Mouse (Mus musculus) G1E (cell line): ENCODE results near the gene Tas1r2. TPM values are rescaled to one million over a fixed set of nuclear protein-coding genes. Genes with fewer than 3 reads are reported as not detected.

ENCODE experiments used
- ATAC-seq: 2 replicates; pipeline ENCODE4 v1.8.0; 2016; ENCODE audit warnings: mild to moderate bottlenecking; ENCODE audit not compliant: insufficient number of reproducible peaks, poor library complexity, low FRiP score, severe bottlenecking; ENCODE audit errors: extremely low read depth
- DNase-seq: peaks from one replicate; pipeline ENCODE4 v3.0.0; 2012; ENCODE audit warnings: low spot score
- H3K27me3 ChIP-seq: 2 replicates; pipeline ENCODE4 v1.6.1; 2012; ENCODE audit warnings: mild to moderate bottlenecking, low read length, inconsistent platforms; ENCODE audit not compliant: insufficient read depth
- H3K36me3 ChIP-seq: replicated peaks from 2 replicates; pipeline ENCODE3; 2012; ENCODE audit warnings: mild to moderate bottlenecking, inconsistent platforms
- H3K4me1 ChIP-seq: 2 replicates; pipeline ENCODE4 v1.6.1; 2012; ENCODE audit warnings: low read depth, low read length, inconsistent platforms, mixed read lengths; ENCODE audit not compliant: insufficient read depth
- H3K4me3 ChIP-seq: 2 replicates; pipeline ENCODE4 v1.5.1; 2012; ENCODE audit warnings: low read depth, mild to moderate bottlenecking, inconsistent platforms, low read length, moderate library complexity, mixed read lengths
- H3K9me3 ChIP-seq: replicated peaks from 2 replicates; pipeline ENCODE4 v1.6.1; 2012; ENCODE audit warnings: inconsistent platforms
- CTCF ChIP-seq: IDR thresholded peaks from 2 replicates; pipeline ENCODE4 v1.5.1; 2012; ENCODE audit warnings: low read depth, low read length, inconsistent platforms, mixed read lengths
- GATA1 ChIP-seq: IDR thresholded peaks from 2 replicates; pipeline ENCODE4 v1.6.1; 2012; ENCODE audit warnings: borderline replicate concordance, low read length, inconsistent platforms, mixed read lengths
- GATA2 ChIP-seq: IDR thresholded peaks from 2 replicates; pipeline ENCODE4 v1.6.1; 2012; ENCODE audit warnings: low read depth, low read length, inconsistent platforms, borderline replicate concordance
- POLR2AphosphoS5 ChIP-seq: IDR thresholded peaks from 2 replicates; pipeline ENCODE4 v1.6.1; 2012; ENCODE audit warnings: low read depth, low read length, inconsistent platforms; ENCODE audit not compliant: insufficient replicate concordance
- TAL1 ChIP-seq: conservative IDR thresholded peaks from 2 replicates; pipeline ENCODE4 v1.6.1; 2012; ENCODE audit warnings: low read depth, low read length, inconsistent platforms, mixed read lengths
- polyA plus RNA-seq: library from polyadenylated mRNA; stranded (reverse); fragments of >175 nt; gene quantifications from 2 replicates; pipeline ENCODE4 v1.2.3, GENCODE M21; 2012
- total RNA-seq, 2 experiments: library from RNA; stranded (forward) in 1 of 2; stranded (reverse) in 1 of 2; fragments of 200-1000 nt in 1 of 2; fragments of >200 nt in 1 of 2; fragmentation: Nextera tagmentation in 1 of 2; gene quantifications; 2 replicates each; pipeline ENCODE4 v1.2.3; 2014 to 2017

Gene Tas1r2
- total and polyA plus RNA-seq, 3 experiments: not detected

GRCm38 (mm10) chr4:139641829-139642425, 11.4 kb upstream of the Tas1r2 start:
- Histone ChIP-seq H3K9me3 (no peaks in the 10 kb centered on the region), H3K4me3 (peak overlapping the region; percentile 73; the same call in 1 of the 2 replicates), H3K27me3 (no peaks in the 10 kb centered on the region), H3K36me3 (peaks cover 81% of the 10 kb centered on the region), H3K4me1 (peaks cover 78% of the 10 kb centered on the region)
- ATAC-seq (no peak), DNase-seq (no peak)
- TF ChIP-seq GATA1: no peak
- TF ChIP-seq GATA2: no peak
- TF ChIP-seq POLR2AphosphoS5: no peak
- no peak for TF ChIP-seq CTCF
- TF ChIP-seq TAL1: no peak

- Histone ChIP-seq H3K4me3 (no peak overlapping the region; the same call in 1 of the 2 replicates), H3K9me3 (no peaks in the 10 kb centered on the region), H3K36me3 (peaks cover 83% of the 10 kb centered on the region), H3K4me1 (peaks cover 63% of the 10 kb centered on the region), H3K27me3 (no peaks in the 10 kb centered on the region)
- peak; percentile 16; the same call in 1 of the 2 replicates for ATAC-seq
- peak; percentile 76 for DNase-seq
- peak; percentile 99 for TF ChIP-seq CTCF
- no peak for TF ChIP-seq GATA2
- no peak for TF ChIP-seq TAL1
These were observed 9.4 kb upstream of the Tas1r2 start for GRCm38 (mm10) chr4:139643972-139644371.

DNA sequence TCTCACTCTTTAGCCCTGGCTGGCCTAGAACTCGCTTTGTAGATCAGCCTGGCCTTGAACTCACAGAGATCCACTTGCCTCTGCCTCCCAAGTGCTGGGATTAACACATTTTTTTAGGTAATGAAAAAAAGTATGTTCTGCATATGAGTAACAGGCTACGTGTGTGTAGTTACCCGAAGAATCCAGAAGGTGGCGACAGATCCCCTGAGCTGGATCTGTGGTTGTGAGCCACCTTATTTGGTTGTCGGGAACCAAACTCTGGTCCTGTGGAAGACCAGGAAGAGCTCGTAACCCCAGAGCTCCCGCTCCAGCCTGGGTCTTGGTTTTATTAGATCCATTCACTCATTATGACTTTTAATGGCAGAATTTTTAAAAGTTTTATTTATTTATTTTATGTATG, 6.4 kb upstream of the Tas1r2 start:
- TF ChIP-seq GATA2 (no peak), TAL1 (no peak), CTCF (peak; percentile 46; the same call in 1 of the 2 replicates)
- ATAC-seq (no peak), DNase-seq (no peak)
- peaks cover 97% of the 10 kb centered on the region for H3K36me3 ChIP-seq
- H3K27me3 ChIP-seq: no peaks in the 10 kb centered on the region
- H3K4me1 ChIP-seq: peaks cover 33% of the 10 kb centered on the region
- H3K4me3 ChIP-seq: no peak overlapping the region
- H3K9me3 ChIP-seq: no peaks in the 10 kb centered on the region

DNA sequence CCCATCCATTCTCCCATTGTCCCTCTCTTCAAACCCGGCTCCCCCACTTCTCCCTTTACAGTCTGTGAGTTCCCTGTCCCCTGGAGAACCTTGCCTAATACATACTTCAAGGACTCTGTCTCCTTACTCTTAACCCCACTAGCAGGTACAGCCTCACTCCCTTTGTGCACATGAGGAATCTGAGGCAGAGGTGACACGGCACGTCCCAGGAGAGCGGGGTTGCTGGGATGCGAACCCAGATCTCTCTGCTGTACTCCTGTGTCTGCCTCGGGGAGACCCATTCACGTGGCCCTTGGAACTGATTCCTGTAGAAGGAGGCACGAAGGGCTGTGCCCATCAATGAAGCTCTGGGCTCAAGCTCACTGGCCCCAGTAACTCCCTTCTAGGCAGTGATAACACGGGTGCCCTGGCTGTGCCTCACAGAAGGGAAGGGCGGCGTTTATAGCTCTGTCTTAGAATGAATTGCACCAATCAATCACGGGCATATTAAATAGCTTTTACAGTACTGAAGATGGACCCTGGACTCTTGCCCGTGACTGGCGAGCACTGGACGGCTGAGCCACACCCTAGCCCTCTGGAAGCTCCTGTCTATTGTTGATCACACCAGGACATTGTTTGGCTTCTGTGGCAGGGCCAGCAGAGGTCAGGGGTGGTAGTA, 3.1 kb upstream of the Tas1r2 start:
- peaks cover 4% of the 10 kb centered on the region for H3K4me1 ChIP-seq
- TF ChIP-seq POLR2AphosphoS5: no peak
- no peak for TF ChIP-seq CTCF
- TF ChIP-seq TAL1: no peak
- TF ChIP-seq GATA2: no peak
- TF ChIP-seq GATA1: no peak
- peaks cover 5% of the 10 kb centered on the region; the same call in 1 of the 2 replicates for H3K27me3 ChIP-seq
- no peak for DNase-seq
- no peak for ATAC-seq
- peaks cover 64% of the 10 kb centered on the region for H3K36me3 ChIP-seq
- H3K9me3 ChIP-seq: no peaks in the 10 kb centered on the region
- no peak overlapping the region for H3K4me3 ChIP-seq

GRCm38 (mm10) chr4:139650907-139651306, 2.4 kb upstream of the Tas1r2 start:
- peaks cover 5% of the 10 kb centered on the region; the same call in 1 of the 2 replicates for H3K27me3 ChIP-seq
- no peaks in the 10 kb centered on the region for H3K9me3 ChIP-seq
- H3K4me1 ChIP-seq: peaks cover 2% of the 10 kb centered on the region
- no peak for ATAC-seq
- peaks cover 57% of the 10 kb centered on the region for H3K36me3 ChIP-seq
- H3K4me3 ChIP-seq: no peak overlapping the region
- DNase-seq: no peak
- TF ChIP-seq GATA1 (no peak), TAL1 (no peak), CTCF (no peak), GATA2 (no peak), POLR2AphosphoS5 (no peak)

DNA sequence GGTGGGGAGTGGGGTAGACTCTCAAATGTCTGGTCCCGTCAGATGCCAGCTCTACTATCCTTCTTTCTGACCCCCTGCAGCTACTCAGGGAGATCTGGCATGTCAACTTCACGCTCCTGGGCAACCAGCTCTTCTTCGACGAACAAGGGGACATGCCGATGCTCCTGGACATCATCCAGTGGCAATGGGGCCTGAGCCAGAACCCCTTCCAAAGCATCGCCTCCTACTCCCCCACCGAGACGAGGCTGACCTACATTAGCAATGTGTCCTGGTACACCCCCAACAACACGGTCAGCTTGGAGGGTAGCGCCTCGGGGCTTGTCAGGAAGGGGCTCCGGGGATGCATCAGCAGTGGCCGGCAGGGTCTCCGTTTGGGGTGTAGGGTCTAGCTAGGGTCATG, 8.6 kb downstream of the Tas1r2 start:
- DNase-seq (no peak), ATAC-seq (no peak)
- H3K36me3 ChIP-seq: no peaks in the 10 kb centered on the region
- no peak overlapping the region for H3K4me3 ChIP-seq
- H3K27me3 ChIP-seq: peaks cover 24% of the 10 kb centered on the region
- H3K4me1 ChIP-seq: no peaks in the 10 kb centered on the region
- TF ChIP-seq TAL1 (no peak), POLR2AphosphoS5 (no peak), CTCF (no peak), GATA2 (no peak), GATA1 (no peak)
- peaks cover 5% of the 10 kb centered on the region for H3K9me3 ChIP-seq
